Mouse (Mus musculus) ES-E14 (cell line): ENCODE measurements around the gene Avil. TPM values are rescaled to one million over a fixed set of nuclear protein-coding genes. Genes with fewer than 3 reads are reported as not detected.

Experiments used
- DNase-seq: peaks from one replicate; pipeline ENCODE4 v3.0.0-alpha.2; 2013; ENCODE audit warnings: low read depth, low spot score
- H3K27ac ChIP-seq: 2 replicates; pipeline ENCODE4 v1.5.1; 2012; ENCODE audit warnings: low read depth, mild to moderate bottlenecking, low read length, moderate library complexity, mixed read lengths; ENCODE audit not compliant: poor library complexity, insufficient read depth, severe bottlenecking
- H3K36me3 ChIP-seq: 2 replicates; pipeline ENCODE4 v1.6.1; 2012; ENCODE audit warnings: mild to moderate bottlenecking, low read length, moderate library complexity, mixed read lengths; ENCODE audit not compliant: control insufficient read depth, poor library complexity, insufficient read depth, severe bottlenecking
- H3K4me1 ChIP-seq, 2 experiments: fragments of 150-350 bp in 1 of 2; sonication (generic) in 1 of 2; 2 replicates each; pipeline ENCODE4 v1.6.1; 2012; ENCODE audit warnings: low read length in 2 of 2, mild to moderate bottlenecking in 1 of 2, mixed read lengths in 1 of 2; ENCODE audit not compliant: control insufficient read depth in 2 of 2, insufficient read depth in 2 of 2, poor library complexity in 1 of 2
- H3K4me3 ChIP-seq, 2 experiments: fragments of 150-350 bp in 1 of 2; sonication (generic) in 1 of 2; 2 replicates each; pipeline ENCODE4 v1.5.1; 2012; ENCODE audit warnings: low read length in 2 of 2, low read depth in 1 of 2, mild to moderate bottlenecking in 1 of 2, mixed read lengths in 1 of 2; ENCODE audit not compliant: insufficient read depth in 1 of 2, poor library complexity in 1 of 2, severe bottlenecking in 1 of 2
- H3K9ac ChIP-seq: 2 replicates; pipeline ENCODE4 v1.6.1; 2012; ENCODE audit warnings: low read depth, mild to moderate bottlenecking, low read length, mixed read lengths; ENCODE audit not compliant: poor library complexity, insufficient read depth, severe bottlenecking
- H3K9me3 ChIP-seq: fragments of 150-350 bp; sonication (generic); 2 replicates; pipeline ENCODE4 v1.6.1; 2012; ENCODE audit warnings: low read depth, mild to moderate bottlenecking, low read length; ENCODE audit not compliant: control insufficient read depth, insufficient read depth
- CHD2 ChIP-seq: IDR thresholded peaks from 2 replicates; pipeline ENCODE4 v1.6.1; 2014; ENCODE audit warnings: mild to moderate bottlenecking, low read depth, low read length, inconsistent platforms
- HCFC1 ChIP-seq: IDR thresholded peaks from 2 replicates; pipeline ENCODE4 v1.6.1; 2012; ENCODE audit warnings: low read length, inconsistent platforms, borderline replicate concordance; ENCODE audit not compliant: insufficient read depth
- MAFK ChIP-seq: IDR thresholded peaks from 2 replicates; pipeline ENCODE4 v1.6.1; 2014; ENCODE audit warnings: mild to moderate bottlenecking, low read depth, low read length, inconsistent platforms; ENCODE audit not compliant: insufficient read depth
- ZC3H11A ChIP-seq: IDR thresholded peaks from 2 replicates; pipeline ENCODE4 v1.6.1; 2012; ENCODE audit warnings: low read depth, mild to moderate bottlenecking, inconsistent platforms, low read length, borderline replicate concordance
- ZNF384 ChIP-seq: IDR thresholded peaks from 2 replicates; pipeline ENCODE4 v1.6.1; 2012; ENCODE audit warnings: low read depth, low read length, inconsistent platforms
- in situ Hi-C, 2 experiments: fragments of 600-800 bp; cut with MboI; formaldehyde crosslinking; loops; one replicate each; pipeline ENCODE4 v1.15.1; 2025; ENCODE audit warnings: low sequenced_read_pairs in 2 of 2, inconsistent platforms in 1 of 2; ENCODE audit not compliant: unreplicated experiment in 2 of 2
- total RNA-seq: library from RNA; depleted of rRNA; stranded (reverse); fragments of 300-350 nt; gene quantifications from 2 replicates; pipeline ENCODE4 v1.2.3, GENCODE M21; 2012

Avil gene
- total RNA-seq, 1 experiment = 0.18 TPM

- no peaks in the 10 kb centered on the region for H3K36me3 ChIP-seq
- H3K9ac ChIP-seq = no peak overlapping the region; the same call in 1 of the 2 replicates
- no peak overlapping the region for H3K27ac ChIP-seq
- H3K4me1 ChIP-seq = peaks cover 5 to 14% of the 10 kb centered on the region in 2 experiments; a peak in 3 of 4 replicates
- DNase-seq = no peak
- no peak overlapping the region for H3K4me3 ChIP-seq
- in situ Hi-C loops = no loop called here
- no peaks in the 10 kb centered on the region for H3K9me3 ChIP-seq
- no peak for TF ChIP-seq MAFK
- TF ChIP-seq CHD2 = no peak
- no peak for TF ChIP-seq HCFC1
- TF ChIP-seq ZNF384 = no peak
- TF ChIP-seq ZC3H11A = no peak
These were observed 37.6 kb upstream of the Avil start for GRCm38 (mm10) chr10:126962966-126963330.

- in situ Hi-C loops = no loop called here
- H3K36me3 ChIP-seq = no peaks in the 10 kb centered on the region
- no peak overlapping the region for H3K9ac ChIP-seq
- peak overlapping the region in 1 of 2 experiments; percentile 1; a peak in 1 of 4 replicates for H3K4me3 ChIP-seq
- no peak overlapping the region for H3K27ac ChIP-seq
- TF ChIP-seq ZC3H11A (no peak), ZNF384 (no peak), CHD2 (0 out of 2 replicates have a peak, but pooled peaks have one; percentile 36), MAFK (no peak), HCFC1 (no peak)
- H3K9me3 ChIP-seq = no peaks in the 10 kb centered on the region
- peaks cover 5 to 14% of the 10 kb centered on the region in 2 experiments; a peak in 3 of 4 replicates for H3K4me1 ChIP-seq
- DNase-seq = no peak
These were observed 36.7 kb upstream of the Avil start for GRCm38 (mm10) chr10:126963821-126964220.

- H3K9me3 ChIP-seq = no peaks in the 10 kb centered on the region
- peak; percentile 92 for TF ChIP-seq ZNF384
- no peak for TF ChIP-seq ZC3H11A
- no peak for TF ChIP-seq HCFC1
- TF ChIP-seq MAFK = no peak
- TF ChIP-seq CHD2 = no peak
- H3K4me1 ChIP-seq = peaks cover 5 to 18% of the 10 kb centered on the region in 2 experiments; a peak in 3 of 4 replicates
- H3K4me3 ChIP-seq = peak overlapping the region; percentile 15 to 36; a peak in 3 of 4 replicates
- peak overlapping the region; percentile 92 for H3K27ac ChIP-seq
- H3K9ac ChIP-seq = peak overlapping the region; percentile 44; the same call in 1 of the 2 replicates
- DNase-seq = no peak
- in situ Hi-C loops = no loop called here
- no peaks in the 10 kb centered on the region for H3K36me3 ChIP-seq
These were observed 29.0 kb upstream of the Avil start for GRCm38 (mm10) chr10:126971363-126972050.

- Histone ChIP-seq H3K4me1 (peaks cover 5 to 20% of the 10 kb centered on the region in 2 experiments; a peak in 3 of 4 replicates), H3K27ac (peak overlapping the region; percentile 92), H3K9ac (peak overlapping the region; percentile 37; the same call in 1 of the 2 replicates), H3K36me3 (no peaks in the 10 kb centered on the region), H3K4me3 (peak overlapping the region; percentile 17 to 34), H3K9me3 (no peaks in the 10 kb centered on the region)
- TF ChIP-seq MAFK (no peak), HCFC1 (no peak), ZNF384 (no peak), CHD2 (no peak), ZC3H11A (no peak)
- in situ Hi-C loops = no loop called here
- DNase-seq = peak; percentile 98
These were observed 28.3 kb upstream of the Avil start for GRCm38 (mm10) chr10:126972051-126972725.
